Mouse (Mus musculus): ENCODE measurements around the gene R3hdml.

Gene R3hdml

DNA sequence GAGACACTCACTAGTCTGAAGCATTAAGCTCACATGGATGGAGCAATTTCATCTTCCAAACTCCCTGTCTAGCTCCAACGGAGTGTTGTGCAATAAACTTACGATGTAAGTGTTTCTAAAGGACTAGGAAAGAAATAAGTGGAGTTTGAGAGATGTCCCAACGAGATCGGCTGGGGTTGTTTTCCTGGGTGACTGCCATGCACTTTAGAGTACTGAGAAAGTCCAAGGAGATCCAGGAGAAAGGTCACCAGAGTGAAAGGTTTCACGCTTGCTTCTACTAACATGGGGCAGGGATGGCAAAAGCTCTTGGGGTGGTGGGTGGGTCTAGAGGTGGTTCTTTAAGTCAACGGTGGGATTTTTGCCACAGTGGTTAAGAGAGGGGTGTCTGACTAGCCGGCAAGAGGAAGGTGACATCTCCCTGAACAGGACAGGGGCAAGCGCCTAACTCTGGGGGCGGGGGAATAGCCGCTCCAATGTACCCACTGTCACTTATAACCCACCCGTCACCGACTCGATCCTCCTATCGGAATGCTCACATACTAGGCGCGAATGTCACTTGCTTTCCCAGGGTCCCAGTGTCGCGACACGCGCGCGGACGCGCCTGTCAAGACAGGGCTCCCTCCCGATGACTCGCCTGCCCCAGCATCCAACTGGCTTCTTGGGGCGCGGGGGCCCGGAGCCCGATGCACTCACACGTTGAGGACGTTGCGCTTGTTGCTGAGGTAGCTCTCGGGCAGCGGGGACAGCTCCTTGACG, 20.2 kb upstream of the R3hdml start:
- in situ Hi-C loops (cut with MboI, MseI) = loop anchor here (5.0 kb wide), 2 partner anchors 45 to 520 kb away; partner anchors contain the start of gene Ywhab (in 1 of the 2)

DNA sequence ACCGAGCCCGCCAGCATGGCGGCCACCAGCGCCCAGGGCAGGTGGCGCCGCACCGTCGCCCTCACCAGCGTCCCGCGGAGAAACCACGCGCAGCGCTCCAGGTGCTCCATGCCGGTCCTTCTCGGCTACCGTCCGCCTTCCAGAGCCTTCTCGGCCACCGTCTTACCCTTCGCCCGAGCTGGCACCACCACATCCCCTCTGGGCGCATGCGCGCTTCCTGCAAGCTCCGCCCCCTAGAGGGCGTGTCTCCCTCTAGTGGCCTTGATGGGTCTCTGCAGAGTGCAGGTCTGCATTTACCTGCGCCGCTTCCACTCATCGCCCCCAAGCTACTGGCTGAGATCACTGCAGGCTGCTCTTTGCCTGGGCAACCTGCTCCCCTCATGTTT, 19.7 kb upstream of the R3hdml start, which contains the start of gene Fitm2:
Fitm2 (minus strand) TSS at position 164 of the 386 bp plus-strand sequence.
- in situ Hi-C loops (cut with MboI, MseI) = loop anchor here (5.0 kb wide), 2 partner anchors 45 to 520 kb away; partner anchors contain the start of gene Ywhab (in 1 of the 2)

DNA sequence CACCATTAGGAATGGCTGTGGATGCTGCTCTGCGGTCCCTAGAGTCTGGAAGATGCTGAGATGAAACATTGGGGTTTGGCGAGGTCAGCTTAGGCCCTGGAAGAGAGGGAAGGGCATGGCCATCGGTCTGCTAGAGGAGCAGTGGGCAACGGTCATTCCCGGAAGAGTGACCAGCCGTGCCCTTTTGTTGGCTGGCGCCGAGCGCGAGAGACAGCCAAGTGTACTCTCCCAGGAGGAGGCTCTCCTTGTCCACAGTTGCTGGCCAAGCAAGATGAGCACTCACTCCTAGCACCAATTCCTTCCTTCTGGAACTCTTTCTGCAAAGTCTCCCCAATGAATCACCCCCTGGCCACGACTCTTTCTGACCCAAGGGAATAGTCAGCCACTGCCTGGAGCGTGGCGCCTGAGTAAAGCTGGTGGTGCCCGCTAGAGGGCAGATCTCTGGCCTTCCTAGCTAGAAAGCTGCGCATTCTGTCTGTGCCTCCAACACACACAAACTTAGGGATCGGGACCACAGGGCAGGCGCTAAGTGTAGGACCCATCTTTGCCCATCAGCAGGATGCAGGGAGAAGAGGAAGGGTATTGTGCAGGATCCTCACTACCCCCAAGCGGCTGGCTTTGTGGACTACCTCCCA, 11.8 kb upstream of the R3hdml start:
- in situ Hi-C loops (cut with MboI, MseI) = no loop called here

DNA sequence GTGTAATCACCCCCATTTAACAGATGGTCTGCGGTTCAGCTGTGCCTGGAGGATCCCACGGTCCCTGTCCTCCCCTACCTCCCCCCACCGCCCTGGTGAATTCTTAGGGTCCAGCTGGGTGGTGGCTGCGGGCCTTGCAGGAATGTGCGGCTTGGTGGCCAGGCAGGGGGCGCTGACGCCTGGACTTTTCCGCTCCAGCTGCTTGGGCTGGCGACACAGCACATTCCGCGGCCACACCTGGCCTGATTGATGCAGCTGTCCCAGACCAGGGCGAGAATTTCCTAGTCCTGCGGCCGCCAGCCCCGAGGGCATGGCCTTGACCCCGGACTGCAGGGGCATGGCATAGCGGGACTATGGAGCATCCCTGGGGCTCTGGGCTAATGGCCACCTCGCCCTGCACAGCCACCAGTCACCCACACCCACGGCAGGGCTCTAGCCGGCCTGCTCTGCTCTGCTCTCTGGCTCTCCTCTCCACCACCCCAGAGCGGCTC, 10.5 kb upstream of the R3hdml start:
- in situ Hi-C loops (cut with MboI, MseI) = no loop called here

DNA sequence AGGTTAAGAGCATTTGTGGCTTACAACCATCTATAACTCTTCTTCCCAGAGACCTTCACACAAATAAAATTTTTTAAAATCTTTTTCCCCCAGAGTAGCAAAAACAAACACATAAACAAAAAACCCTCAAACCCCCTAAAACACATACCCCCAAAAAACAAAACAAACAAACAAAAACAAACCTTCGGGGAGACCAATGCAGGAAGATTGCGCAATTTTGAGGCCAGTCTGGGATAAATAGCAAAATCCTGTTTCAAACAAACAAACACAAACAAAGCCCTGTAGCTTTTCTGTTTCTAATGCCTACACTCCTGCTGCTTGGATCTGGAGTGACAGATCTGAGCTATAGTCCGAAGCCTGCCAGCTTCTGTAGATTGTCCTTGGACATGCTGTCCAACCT, 4.8 kb upstream of the R3hdml start:
- in situ Hi-C loops (cut with MboI, MseI) = no loop called here

DNA sequence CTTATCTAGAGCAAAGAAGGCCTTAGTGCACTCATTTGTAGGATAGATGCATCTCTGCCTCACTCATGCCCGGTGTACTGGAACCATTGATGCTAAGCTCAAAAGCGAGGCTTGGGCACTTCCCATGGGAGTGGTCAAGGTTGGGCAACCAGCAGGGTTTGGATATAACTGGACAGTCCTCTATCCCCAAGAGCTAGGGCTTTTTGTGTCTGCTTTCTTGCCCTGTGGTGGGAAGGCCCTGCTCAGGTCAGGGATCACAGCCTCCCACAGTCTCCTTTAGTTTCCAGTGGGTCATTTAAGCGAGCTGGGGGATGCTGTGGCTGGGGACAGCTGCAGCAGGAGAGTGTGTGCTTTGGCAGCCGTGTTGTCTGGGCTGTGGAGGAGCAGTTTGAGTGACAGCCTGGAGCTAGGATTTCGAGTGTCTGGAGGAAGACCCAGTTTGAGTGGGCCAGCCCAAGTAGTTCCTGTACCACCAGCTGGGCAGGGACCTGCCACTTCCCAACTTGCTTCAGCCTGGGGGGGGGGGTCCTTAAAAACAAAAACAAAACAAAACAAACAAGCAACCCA, 2.3 kb upstream of the R3hdml start:
- in situ Hi-C loops (cut with MboI, MseI) = no loop called here

DNA sequence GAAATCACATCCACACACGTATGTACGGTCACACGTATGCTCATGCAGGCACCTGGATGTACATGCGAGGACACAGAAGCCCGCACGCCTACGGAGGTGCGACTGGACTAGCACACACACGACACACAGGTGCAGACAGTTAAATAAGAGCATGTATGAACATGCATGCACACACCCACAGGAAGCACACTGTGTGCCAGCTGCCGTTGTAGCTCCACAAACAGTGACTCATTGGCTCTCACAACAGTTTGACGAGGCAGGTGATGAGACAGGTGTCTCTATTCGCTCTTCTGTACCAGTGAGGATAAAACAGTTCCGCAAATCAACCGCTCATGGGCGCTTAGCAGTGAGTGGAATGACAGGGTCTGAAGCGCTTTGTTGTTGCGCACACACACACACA, 1.5 kb upstream of the R3hdml start:
- in situ Hi-C loops (cut with MboI, MseI) = no loop called here

DNA sequence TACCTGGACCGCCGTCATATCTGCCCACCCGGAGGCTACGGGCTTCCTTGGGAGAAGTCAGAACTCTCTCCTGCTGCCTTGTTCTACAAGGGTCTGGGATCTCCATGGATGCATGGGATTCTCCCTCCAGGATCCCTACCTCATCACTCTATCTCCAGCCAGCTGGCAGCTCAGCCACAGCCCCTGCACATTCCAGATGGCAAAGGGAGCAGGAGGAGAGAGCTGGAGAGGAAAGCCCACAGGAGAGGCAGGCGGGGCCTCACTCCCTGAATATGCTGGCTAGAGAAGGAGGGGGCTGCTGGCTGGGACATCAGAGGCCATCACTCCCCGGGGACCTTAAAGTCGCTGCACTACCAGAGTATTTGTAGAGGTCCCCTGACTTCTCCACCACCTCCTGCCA, 767 bp upstream of the R3hdml start:
- in situ Hi-C loops (cut with MboI, MseI) = no loop called here

DNA sequence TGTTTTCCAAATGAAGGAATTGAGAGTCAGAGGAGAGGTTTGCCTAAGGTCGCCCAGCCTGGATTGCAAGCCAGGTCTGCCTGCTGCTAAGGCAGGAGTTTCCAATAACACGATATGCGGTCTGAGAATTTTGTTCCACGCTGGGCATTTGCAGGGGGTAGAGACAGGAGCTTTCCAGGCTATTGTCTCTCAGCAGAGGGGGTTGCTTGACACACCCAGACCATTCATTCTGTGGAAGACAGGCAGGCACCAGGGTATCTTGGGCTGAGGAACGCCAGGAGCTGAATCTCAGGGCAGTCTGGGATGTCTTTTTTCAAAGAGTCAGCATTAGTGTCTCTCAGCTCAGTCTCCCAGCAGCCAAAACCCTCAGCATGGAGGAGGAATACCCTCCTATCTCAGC, 913 bp downstream of the R3hdml start:
- in situ Hi-C loops (cut with MboI, MseI) = no loop called here

DNA sequence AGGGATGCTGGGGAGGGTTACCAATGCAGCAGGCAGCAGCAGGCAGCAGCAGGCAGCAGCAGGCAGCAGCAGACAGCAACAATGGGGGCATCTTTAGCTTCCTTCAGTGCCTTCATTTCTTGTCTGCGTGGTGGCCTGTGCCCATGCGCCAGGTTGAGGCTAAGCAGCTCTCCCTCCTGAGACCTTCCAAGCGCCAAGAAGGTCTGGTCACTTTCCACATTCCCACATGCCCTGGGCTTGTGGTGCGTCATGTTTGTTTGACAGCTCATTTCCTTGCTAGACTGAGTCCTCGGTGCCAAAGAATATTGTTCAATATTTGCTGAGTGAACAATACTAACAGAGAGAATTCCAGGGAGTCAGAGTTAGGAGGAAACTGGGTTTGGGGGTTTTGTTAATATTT, 1.9 kb downstream of the R3hdml start:
- in situ Hi-C loops (cut with MboI, MseI) = no loop called here

DNA sequence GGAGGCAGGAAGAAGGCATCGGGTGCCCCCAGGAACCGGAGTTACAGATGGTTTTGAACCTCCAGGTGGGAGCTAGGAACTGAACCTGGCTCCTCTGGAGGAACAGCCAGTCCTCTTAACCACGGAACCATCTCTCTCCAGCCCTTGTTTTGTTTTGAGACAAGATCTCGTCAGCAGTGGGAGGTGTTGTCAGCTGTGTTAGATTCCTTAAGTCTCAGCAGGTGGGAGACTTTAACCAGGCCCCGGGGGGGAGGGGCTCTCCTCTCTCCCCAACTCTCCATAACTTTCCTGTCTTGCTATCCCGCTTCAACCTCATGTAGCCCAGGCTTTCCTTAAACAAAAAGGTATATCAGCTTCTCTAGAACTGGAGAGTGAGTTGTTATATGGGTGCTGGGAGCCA, 2.3 kb downstream of the R3hdml start:
- in situ Hi-C loops (cut with MboI, MseI) = no loop called here

DNA sequence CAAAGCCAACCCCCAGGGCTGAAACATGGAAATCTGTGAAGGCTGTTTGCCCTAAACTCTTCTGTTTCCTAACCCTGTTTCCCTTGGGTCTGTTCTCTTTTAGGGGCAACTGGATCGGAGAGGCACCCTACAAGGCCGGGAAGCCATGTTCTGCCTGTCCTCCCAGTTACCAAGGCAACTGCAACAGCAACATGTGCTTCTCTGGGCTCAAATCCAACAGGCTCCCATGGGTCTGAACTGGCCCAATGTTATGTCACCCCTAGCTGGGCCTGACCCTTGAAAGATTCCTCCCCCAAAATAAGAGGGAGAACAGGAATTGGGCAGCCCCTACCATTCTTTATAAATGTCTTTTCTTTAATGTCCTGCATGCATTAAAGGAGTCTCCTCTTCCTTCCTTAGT, 10.1 kb downstream of the R3hdml start:
- in situ Hi-C loops (cut with MboI, MseI) = no loop called here

DNA sequence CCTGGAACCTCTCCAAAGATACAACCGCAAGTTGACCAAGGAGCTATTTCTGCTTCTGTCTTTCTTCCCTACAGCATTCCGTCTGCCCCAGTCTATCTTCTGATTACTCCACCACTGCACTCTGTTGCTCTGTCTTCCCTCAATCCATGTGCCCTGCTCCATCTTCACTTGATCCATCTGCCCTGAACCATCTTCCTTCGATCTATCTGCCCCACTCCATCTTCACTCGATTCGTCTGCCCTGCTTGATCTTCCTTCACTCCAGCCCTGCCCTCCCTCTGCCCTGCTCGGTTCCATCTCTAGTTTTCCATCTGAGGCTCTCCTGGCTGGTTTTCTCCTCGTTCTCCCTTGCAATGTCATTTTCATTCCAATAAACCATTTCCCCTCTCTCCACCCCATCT, 11.1 kb downstream of the R3hdml start:
- in situ Hi-C loops (cut with MboI, MseI) = no loop called here

DNA sequence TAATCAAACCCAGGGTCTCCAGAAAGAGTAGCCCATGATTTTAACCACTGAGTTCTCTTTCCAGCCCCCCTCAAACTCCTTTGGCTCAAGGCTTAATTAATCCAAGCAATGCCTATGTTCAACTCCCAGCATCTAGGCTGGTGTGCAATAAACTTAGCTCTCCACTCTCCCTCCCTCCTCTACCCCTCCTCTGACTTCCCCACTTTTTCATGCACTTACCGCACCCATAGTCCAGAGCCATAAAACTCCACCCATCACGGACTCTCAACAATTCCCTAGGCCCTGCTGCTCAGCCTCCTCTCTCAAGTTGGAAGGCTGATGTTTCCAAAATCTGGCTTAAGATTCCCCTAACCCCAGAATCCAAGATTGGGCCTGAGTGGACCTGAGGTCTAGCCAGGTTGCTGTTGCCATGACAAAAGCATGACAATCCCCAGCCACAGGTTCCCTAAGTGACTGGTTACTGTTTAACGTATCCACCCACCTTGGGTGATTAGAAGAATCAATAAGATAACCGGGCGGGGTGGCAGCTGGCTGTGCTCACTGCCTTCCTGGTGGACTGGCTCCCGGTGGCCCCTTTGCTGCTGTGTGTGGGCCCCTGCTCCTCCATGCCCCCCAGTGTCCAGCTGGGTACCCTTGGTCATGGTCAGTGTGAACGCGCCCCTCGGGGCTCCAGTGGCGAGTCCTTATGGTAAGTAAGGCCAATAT, 14.3 kb downstream of the R3hdml start, which contains the start of gene Hnf4a:
Hnf4a (plus strand) TSS at position 509 of the 705 bp plus-strand sequence.
- in situ Hi-C loops (cut with MboI, MseI) = no loop called here

DNA sequence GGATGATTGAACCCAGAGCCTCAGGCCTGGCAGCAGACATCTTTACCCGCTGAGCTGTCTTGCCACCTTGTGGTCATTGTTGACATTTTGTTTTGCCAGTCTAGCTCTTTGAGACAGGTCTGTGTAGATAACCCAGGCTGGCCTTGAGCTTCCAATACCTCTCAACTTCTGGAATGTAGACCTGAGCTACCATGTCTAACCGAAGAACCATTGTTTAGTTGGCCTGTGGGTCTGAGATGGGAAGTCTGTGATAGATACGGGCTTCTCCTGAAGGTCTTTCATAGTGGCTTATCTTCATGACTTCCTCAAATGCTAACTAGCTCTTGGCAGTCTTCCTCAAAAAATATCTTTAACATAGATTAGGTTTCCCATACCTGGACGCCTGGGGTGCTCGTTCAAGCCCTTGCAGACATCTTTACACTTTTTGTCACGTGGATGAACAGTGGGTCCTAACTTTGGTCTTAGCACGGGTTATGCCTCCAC, 33.7 kb downstream of the R3hdml start:
- in situ Hi-C loops (cut with MboI, MseI) = no loop called here

DNA sequence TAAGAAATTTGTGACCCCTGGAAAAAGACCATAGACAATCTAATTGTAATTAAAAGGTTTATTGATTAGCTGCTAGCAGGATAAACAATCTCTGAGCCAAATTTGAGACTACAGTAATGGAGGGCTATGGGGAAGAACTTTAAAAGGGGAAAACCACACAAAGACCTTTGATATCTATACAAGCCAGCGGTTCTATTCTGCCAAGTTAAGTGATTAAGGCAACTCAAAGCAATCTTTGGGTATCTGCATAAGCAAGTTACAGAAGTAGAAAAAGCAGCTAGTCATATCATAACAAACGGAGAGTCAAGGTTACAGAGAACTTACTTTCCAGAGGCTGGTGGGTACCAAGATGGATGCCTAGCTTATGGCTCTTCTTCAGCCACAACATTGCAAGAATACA, 35.4 kb downstream of the R3hdml start:
- in situ Hi-C loops (cut with MboI, MseI) = no loop called here

DNA sequence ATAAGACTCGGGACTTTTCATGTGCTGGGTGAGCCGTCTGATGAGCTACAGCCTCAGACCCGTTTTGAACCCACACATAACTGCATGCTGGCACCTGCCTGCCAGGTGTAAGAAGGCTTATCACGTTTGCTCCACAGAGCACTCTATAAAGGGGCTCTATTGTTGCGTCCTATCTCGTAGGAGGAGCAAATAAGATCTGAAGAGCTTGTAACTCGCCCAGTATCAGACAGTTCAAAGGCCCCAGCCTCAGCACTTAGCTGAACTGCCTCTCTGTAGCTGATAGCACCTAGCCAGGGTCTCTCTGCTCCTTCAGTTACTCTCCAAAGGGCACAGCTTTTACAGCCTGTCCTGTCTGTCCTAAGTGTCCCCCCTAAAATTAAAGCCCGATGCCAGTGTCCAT, 38.3 kb downstream of the R3hdml start:
- in situ Hi-C loops (cut with MboI, MseI) = loop anchor here (5.0 kb wide), 2 partner anchors 67 to 187 kb away; no protein-coding TSS in a partner anchor

DNA sequence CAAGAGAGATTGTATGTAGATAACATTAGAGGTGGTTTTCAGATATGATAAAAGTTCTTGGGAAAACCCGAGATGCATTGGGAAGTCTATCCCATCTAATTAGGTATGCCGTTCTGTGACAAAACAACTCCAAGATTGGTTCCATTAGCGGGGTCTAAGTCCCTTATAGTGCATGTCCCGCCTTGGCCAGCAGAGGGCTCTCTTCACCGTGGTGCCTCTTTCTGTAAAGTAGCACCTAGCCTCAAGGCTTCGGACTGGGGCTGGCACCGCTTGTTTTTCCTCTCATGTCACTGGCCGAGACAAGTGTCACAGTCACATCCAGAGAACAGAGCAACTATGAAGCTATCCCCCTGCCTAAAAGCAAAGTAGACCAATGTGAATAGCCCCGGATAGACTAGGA, 39.8 kb downstream of the R3hdml start:
- in situ Hi-C loops (cut with MboI, MseI) = loop anchor here (5.0 kb wide), 2 partner anchors 65 to 185 kb away; no protein-coding TSS in a partner anchor

DNA sequence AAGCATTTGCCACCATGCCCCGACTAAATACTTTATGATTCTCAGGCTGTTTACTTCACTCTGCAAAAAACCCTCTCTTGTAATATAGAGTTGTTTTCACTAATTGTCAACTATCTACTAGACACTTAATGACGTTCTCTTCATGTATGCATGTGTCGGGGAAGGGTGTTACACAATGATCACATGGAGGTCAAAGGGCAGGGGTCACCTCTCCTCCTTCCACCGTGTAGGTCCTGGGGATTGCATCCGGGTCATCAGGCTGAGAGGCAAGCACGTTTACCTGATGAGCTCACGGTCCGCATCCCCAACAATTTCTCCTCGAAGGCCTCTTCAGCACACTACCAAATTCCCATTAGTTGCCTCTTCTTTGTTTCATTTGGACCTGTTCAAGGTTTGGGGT, 41.1 kb downstream of the R3hdml start:
- in situ Hi-C loops (cut with MboI, MseI) = loop anchor here (5.0 kb wide), 2 partner anchors 64 to 184 kb away; no protein-coding TSS in a partner anchor

DNA sequence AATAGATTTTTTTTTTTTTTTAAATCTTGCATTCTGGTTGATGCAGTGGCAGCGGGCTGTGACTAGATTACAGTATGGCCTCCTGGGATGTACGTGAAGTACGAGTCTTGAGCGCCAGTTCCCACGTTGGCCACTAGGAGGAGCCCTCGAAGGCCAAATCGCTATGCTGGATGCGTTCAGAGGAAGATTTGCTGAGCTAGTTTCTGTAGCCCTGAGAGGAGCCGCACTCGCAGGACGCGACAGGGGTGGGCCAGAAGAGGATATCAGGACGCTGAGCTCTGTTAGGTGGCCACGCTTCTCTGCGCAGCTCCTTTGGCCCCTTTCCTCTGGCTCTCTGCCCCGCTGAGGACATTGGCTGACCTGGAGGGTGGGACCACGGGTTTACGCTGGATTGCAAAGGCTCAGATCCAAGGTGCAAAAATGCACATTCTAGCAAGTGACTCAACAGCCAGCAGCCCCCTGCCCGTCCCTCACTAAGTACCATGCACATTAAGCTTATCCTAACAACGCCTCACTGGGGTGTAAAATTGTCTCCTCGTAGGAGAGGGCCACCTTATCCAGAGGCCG, 42.9 kb downstream of the R3hdml start:
- in situ Hi-C loops (cut with MboI, MseI) = loop anchor here (5.0 kb wide), 2 partner anchors 62 to 182 kb away; no protein-coding TSS in a partner anchor

DNA sequence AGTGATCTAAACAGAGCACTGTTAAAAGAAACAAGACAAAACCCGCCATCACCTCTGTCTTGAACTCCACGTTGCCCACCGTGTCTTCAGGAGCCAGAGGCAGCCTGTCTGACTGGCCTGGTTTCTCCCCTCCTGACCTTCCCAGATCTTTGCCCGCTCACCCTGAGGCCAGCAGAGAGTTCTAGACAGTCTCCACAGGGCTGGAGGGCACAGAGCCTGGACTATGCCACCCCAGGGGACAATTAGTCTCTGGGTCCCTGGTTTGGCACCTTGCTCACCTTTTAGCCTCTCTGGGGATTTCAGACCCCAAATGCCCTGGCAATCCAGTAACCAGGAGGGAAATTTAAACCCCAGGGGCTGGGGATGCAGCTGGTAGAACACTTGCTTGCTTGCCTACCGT, 45.3 kb downstream of the R3hdml start:
- in situ Hi-C loops (cut with MboI, MseI) = no loop called here

Data from T-helper 17 cell (primary cell).